Mouse (Mus musculus): ENCODE results near the gene Inca1. TPM values are rescaled to one million over a fixed set of nuclear protein-coding genes. Genes with fewer than 3 reads are reported as not detected.

The Inca1 gene
- total and polyA plus RNA-seq, 3 experiments, result 1.7 to 3.8 (median 3.4) TPM

DNA sequence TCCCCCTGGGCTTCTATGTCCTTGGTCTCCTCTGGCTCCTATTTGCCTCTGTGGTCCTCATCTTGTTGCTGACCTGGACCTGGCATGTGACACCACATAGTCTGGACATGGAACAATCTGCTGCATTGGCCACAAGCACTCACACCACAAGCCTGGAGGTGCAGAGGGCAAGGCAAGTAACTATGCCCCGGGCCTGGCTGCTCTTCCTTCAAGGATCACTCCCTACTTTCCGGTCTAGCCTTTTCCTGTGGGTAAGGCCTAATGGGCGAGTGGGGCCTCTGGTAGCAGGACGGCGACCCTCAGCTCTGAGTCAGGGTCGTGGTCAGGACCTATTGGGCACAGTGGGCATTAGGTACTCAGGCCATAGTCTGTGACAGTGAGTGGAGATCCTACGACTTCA is 58.7 kb downstream of the Inca1 start:
- H3K36me3 ChIP-seq (replicated peaks in 1 of 2; ENCODE audit: control insufficient read depth in 1 of 2, insufficient read depth in 1 of 2, low read length in 1 of 2), result peaks cover 11 to 48% of the 10 kb centered on the region in 2 experiments
- H3K79me2 ChIP-seq (replicated peaks; ENCODE audit: control insufficient read depth, extremely low read depth, insufficient read depth, poor library complexity, severe bottlenecking), result peaks cover 6% of the 10 kb centered on the region; the same call in 1 of the 2 replicates
- in situ Hi-C loops (cut with MboI; ENCODE audit: low pct_ligation_motif_present, low pct_unique_long_range_greater_than_20kb, low sequenced_read_pairs) (no loop called here), dilution Hi-C loops (cut with MboI; ENCODE audit: extremely low pct_ligation_motif_present, extremely low pct_unique_long_range_greater_than_20kb, low sequenced_read_pairs) (no loop called here)
- no peak for TF ChIP-seq MAFK (IDR thresholded peaks at IDR 0.05; ENCODE audit: insufficient replicate concordance, low read length)
- TF ChIP-seq GABPA (IDR thresholded peaks at IDR 0.05; ENCODE audit: insufficient replicate concordance, low read depth, low read length), result no peak
- no peak overlapping the region for H3K27ac ChIP-seq (ENCODE audit: insufficient read depth, low read depth)
- DNase-seq (ENCODE audit: extremely low read depth), result no peak
- H3K9ac ChIP-seq (ENCODE audit: insufficient read depth, low read depth), result no peak overlapping the region
- H3K4me2 ChIP-seq (ENCODE audit: insufficient read depth, low read depth, poor library complexity, severe bottlenecking), result no peak overlapping the region
- H3K9me3 ChIP-seq (replicated peaks; ENCODE audit: low read length), result no peaks in the 10 kb centered on the region
- peaks cover 8 to 13% of the 10 kb centered on the region in 2 experiments for H3K4me1 ChIP-seq (ENCODE audit: control insufficient read depth in 1 of 2, insufficient read depth in 2 of 2)
- H3K27me3 ChIP-seq (replicated peaks), result no peaks in the 10 kb centered on the region
- no peak overlapping the region for H3K4me3 ChIP-seq (replicated peaks in 1 of 3; ENCODE audit: low read depth in 2 of 3, low read length in 2 of 3, poor library complexity in 1 of 3)

DNA sequence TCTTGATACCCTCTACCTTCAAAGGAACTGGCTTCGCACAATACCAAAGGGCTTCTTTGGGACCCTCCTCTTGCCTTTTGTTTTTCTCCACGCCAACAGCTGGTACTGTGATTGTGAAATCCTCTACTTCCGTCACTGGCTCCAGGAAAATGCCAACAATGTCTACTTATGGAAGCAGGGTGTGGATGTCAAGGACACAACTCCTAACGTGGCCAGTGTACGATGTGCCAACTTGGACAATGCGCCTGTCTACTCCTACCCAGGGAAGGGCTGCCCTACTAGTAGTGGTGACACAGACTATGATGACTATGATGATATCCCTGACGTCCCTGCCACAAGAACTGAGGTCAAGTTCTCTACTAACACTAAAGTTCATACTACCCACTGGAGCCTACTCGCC is 60.0 kb downstream of the Inca1 start:
- H3K4me1 ChIP-seq (ENCODE audit: control insufficient read depth in 1 of 2, insufficient read depth in 2 of 2), result peaks cover 0 to 1% of the 10 kb centered on the region in 2 experiments; a peak in 2 of 4 replicates
- DNase-seq (ENCODE audit: extremely low read depth), result no peak
- H3K9ac ChIP-seq (ENCODE audit: insufficient read depth, low read depth), result no peak overlapping the region
- no peak overlapping the region for H3K4me3 ChIP-seq (replicated peaks in 1 of 3; ENCODE audit: low read depth in 2 of 3, low read length in 2 of 3, poor library complexity in 1 of 3)
- no peak for TF ChIP-seq UBTF (IDR thresholded peaks at IDR 0.05; ENCODE audit: low read depth, low read length)
- no peak for TF ChIP-seq HCFC1 (IDR thresholded peaks at IDR 0.05; ENCODE audit: low read depth, low read length)
- no peak for TF ChIP-seq POLR2AphosphoS2 (IDR thresholded peaks at IDR 0.05; ENCODE audit: low read depth, low read length)
- no peak for TF ChIP-seq JUND (conservative IDR thresholded peaks at IDR 0.05; ENCODE audit: low read depth, low read length)
- H3K9me3 ChIP-seq (replicated peaks; ENCODE audit: low read length), result no peaks in the 10 kb centered on the region
- peaks cover 8 to 39% of the 10 kb centered on the region in 2 experiments for H3K36me3 ChIP-seq (replicated peaks in 1 of 2; ENCODE audit: control insufficient read depth in 1 of 2, insufficient read depth in 1 of 2, low read length in 1 of 2)
- no peak overlapping the region for H3K27ac ChIP-seq (ENCODE audit: insufficient read depth, low read depth)
- in situ Hi-C loops (cut with MboI; ENCODE audit: low pct_ligation_motif_present, low pct_unique_long_range_greater_than_20kb, low sequenced_read_pairs), result no loop called here
- H3K4me2 ChIP-seq (ENCODE audit: insufficient read depth, low read depth, poor library complexity, severe bottlenecking), result no peak overlapping the region
- H3K79me2 ChIP-seq (replicated peaks; ENCODE audit: control insufficient read depth, extremely low read depth, insufficient read depth, poor library complexity, severe bottlenecking), result no peaks in the 10 kb centered on the region
- no peaks in the 10 kb centered on the region for H3K27me3 ChIP-seq (replicated peaks)
- dilution Hi-C loops (cut with MboI; ENCODE audit: extremely low pct_ligation_motif_present, extremely low pct_unique_long_range_greater_than_20kb, low sequenced_read_pairs), result no loop called here

DNA sequence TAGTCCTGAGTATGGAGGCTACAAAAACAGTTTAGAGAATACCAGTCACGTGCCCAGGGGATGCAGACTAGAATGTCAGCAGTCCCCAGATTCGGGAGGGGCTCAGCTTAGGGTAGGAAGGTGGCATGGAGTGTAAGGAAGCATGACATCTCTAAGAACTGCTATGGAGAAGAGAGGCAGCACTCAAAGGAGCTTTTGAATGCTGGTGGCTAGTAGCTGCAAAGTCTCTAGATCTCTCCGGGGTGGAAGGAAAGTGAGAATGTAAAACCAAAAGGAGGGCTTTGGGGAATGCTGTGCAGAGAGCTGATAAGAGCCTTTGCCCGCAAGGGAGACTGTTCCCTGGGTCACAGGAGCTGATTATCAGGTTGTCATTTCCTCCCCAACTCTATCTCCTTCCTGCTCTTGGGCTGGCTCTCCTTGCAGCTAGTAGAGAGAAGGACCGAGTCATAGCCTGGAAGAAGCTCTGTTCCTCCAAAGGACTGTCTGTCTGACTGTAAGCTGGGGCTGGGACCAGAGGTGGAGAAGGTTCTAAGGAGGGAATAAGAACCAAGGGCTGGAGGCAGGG is 61.2 kb downstream of the Inca1 start, which contains the start of gene Gp1ba:
Gene Gp1ba (plus strand): TSS at position 409 of the 565 bp plus-strand sequence.
- TF ChIP-seq CHD2 (IDR thresholded peaks at IDR 0.05; ENCODE audit: low read length), result no peak
- TF ChIP-seq ZMIZ1 (IDR thresholded peaks at IDR 0.05; ENCODE audit: low read depth, low read length), result no peak
- no peak for TF ChIP-seq ZC3H11A (IDR thresholded peaks at IDR 0.05; ENCODE audit: low read depth, low read length)
- TF ChIP-seq SIN3A (IDR thresholded peaks at IDR 0.05; ENCODE audit: low read length), result no peak
- no peak for TF ChIP-seq GABPA (IDR thresholded peaks at IDR 0.05; ENCODE audit: insufficient replicate concordance, low read depth, low read length)
- TF ChIP-seq EP300 (IDR thresholded peaks at IDR 0.05; ENCODE audit: low read length), result no peak
- no peak for TF ChIP-seq TCF12 (IDR thresholded peaks at IDR 0.05; ENCODE audit: low read depth, low read length)
- Histone ChIP-seq H3K4me1 (ENCODE audit: control insufficient read depth in 1 of 2, insufficient read depth in 2 of 2) (no peaks in the 10 kb centered on the region), H3K27ac (ENCODE audit: insufficient read depth, low read depth) (no peak within 1 kb of the TSS)

More for the DNA sequence above, 61.2 kb downstream of the Inca1 start, which contains the start of gene Gp1ba:
- Histone ChIP-seq H3K9me3 (replicated peaks; ENCODE audit: low read length) (no peaks in the 10 kb centered on the region), H3K4me3 (replicated peaks in 1 of 3; ENCODE audit: low read depth in 2 of 3, low read length in 2 of 3, poor library complexity in 1 of 3) (no peak within 1 kb of the TSS), H3K9ac (ENCODE audit: insufficient read depth, low read depth) (no peak within 1 kb of the TSS), H3K36me3 (replicated peaks in 1 of 2; ENCODE audit: control insufficient read depth in 1 of 2, insufficient read depth in 1 of 2, low read length in 1 of 2) (peaks cover 0 to 27% of the 10 kb centered on the region in 2 experiments), H3K79me2 (replicated peaks; ENCODE audit: control insufficient read depth, extremely low read depth, insufficient read depth, poor library complexity, severe bottlenecking) (no peaks in the 10 kb centered on the region), H3K27me3 (replicated peaks) (no peaks in the 10 kb centered on the region), H3K4me2 (ENCODE audit: insufficient read depth, low read depth, poor library complexity, severe bottlenecking) (no peak within 1 kb of the TSS)
- in situ Hi-C loops (cut with MboI; ENCODE audit: low pct_ligation_motif_present, low pct_unique_long_range_greater_than_20kb, low sequenced_read_pairs), result no loop called here
- no peak for DNase-seq (ENCODE audit: extremely low read depth)
- dilution Hi-C loops (cut with MboI; ENCODE audit: extremely low pct_ligation_motif_present, extremely low pct_unique_long_range_greater_than_20kb, low sequenced_read_pairs), result no loop called here

Other genes starting within 250 kb of the Inca1 start
Only the 20 nearest of the 23 such genes appear.
- gene Tm4sf5, start 194.9 kb downstream of the Inca1 start, total RNA-seq (2012; rRNA removed), result 3.6 and 5.5 TPM in 2 replicates
- 8.8 and 11.7 TPM in 2 replicates for gene Tm4sf5, start 194.9 kb downstream of the Inca1 start, total RNA-seq (2014; rRNA removed)
- gene Tm4sf5, start 194.9 kb downstream of the Inca1 start, polyA plus RNA-seq (2012; ENCODE audit: insufficient read length, low read depth), result 24.5 and 32.5 TPM in 2 replicates
- gene Vmo1, start 185.5 kb downstream of the Inca1 start, total RNA-seq (2012; rRNA removed), result 0.21 TPM in 1 of 2 replicates, not detected in the other
- 0.70 TPM in 1 of 2 replicates, not detected in the other for gene Vmo1, start 185.5 kb downstream of the Inca1 start, total RNA-seq (2014; rRNA removed)
- gene Vmo1, start 185.5 kb downstream of the Inca1 start, polyA plus RNA-seq (2012; ENCODE audit: insufficient read length, low read depth), result 0.36 and 0.63 TPM in 2 replicates
- gene Gltpd2, start 181.0 kb downstream of the Inca1 start, total RNA-seq (2012; rRNA removed), result not detected in 2 replicates
- gene Gltpd2, start 181.0 kb downstream of the Inca1 start, total RNA-seq (2014; rRNA removed), result not detected in 2 replicates
- gene Gltpd2, start 181.0 kb downstream of the Inca1 start, polyA plus RNA-seq (2012; ENCODE audit: insufficient read length, low read depth), result 0.19 TPM in 1 of 2 replicates, not detected in the other
- gene Psmb6, start 174.8 kb downstream of the Inca1 start, total RNA-seq (2012; rRNA removed), result 921 and 922 TPM in 2 replicates
- gene Psmb6, start 174.8 kb downstream of the Inca1 start, total RNA-seq (2014; rRNA removed), result 749 and 831 TPM in 2 replicates
- 779 and 831 TPM in 2 replicates for gene Psmb6, start 174.8 kb downstream of the Inca1 start, polyA plus RNA-seq (2012; ENCODE audit: insufficient read length, low read depth)
- gene Gm40193, start 167.2 kb downstream of the Inca1 start, total RNA-seq (2012; rRNA removed), result not detected in 2 replicates
- not detected in 2 replicates for gene Gm40193, start 167.2 kb downstream of the Inca1 start, total RNA-seq (2014; rRNA removed)
- not detected in 2 replicates for gene Gm40193, start 167.2 kb downstream of the Inca1 start, polyA plus RNA-seq (2012; ENCODE audit: insufficient read length, low read depth)
- gene Pld2, start 160.1 kb downstream of the Inca1 start, total RNA-seq (2012; rRNA removed), result 4.0 and 4.8 TPM in 2 replicates
- 3.1 and 3.4 TPM in 2 replicates for gene Pld2, start 160.1 kb downstream of the Inca1 start, total RNA-seq (2014; rRNA removed)
- 6.6 and 6.7 TPM in 2 replicates for gene Pld2, start 160.1 kb downstream of the Inca1 start, polyA plus RNA-seq (2012; ENCODE audit: insufficient read length, low read depth)
- gene Mink1, start 137.3 kb downstream of the Inca1 start, total RNA-seq (2012; rRNA removed), result 24.3 and 31.2 TPM in 2 replicates
- 11.6 and 15.0 TPM in 2 replicates for gene Mink1, start 137.3 kb downstream of the Inca1 start, total RNA-seq (2014; rRNA removed)
- 79.8 and 82.8 TPM in 2 replicates for gene Mink1, start 137.3 kb downstream of the Inca1 start, polyA plus RNA-seq (2012; ENCODE audit: insufficient read length, low read depth)
- 0.17 TPM in 1 of 2 replicates, not detected in the other for gene 4930544D05Rik, start 84.3 kb downstream of the Inca1 start, total RNA-seq (2012; rRNA removed)
- gene 4930544D05Rik, start 84.3 kb downstream of the Inca1 start, total RNA-seq (2014; rRNA removed), result not detected in 2 replicates
- not detected in 2 replicates for gene 4930544D05Rik, start 84.3 kb downstream of the Inca1 start, polyA plus RNA-seq (2012; ENCODE audit: insufficient read length, low read depth)
- gene Chrne, start 80.9 kb downstream of the Inca1 start, total RNA-seq (2012; rRNA removed), result not detected in 2 replicates
- gene Chrne, start 80.9 kb downstream of the Inca1 start, total RNA-seq (2014; rRNA removed), result not detected in 2 replicates
- not detected in 2 replicates for gene Chrne, start 80.9 kb downstream of the Inca1 start, polyA plus RNA-seq (2012; ENCODE audit: insufficient read length, low read depth)
- gene Gp1ba, start 61.0 kb downstream of the Inca1 start, total RNA-seq (2012; rRNA removed), result 0.25 TPM in 2 replicates
- not detected in 2 replicates for gene Gp1ba, start 61.0 kb downstream of the Inca1 start, total RNA-seq (2014; rRNA removed)
- 0.84 and 1.1 TPM in 2 replicates for gene Gp1ba, start 61.0 kb downstream of the Inca1 start, polyA plus RNA-seq (2012; ENCODE audit: insufficient read length, low read depth)
- 23.5 and 24.0 TPM in 2 replicates for gene Rnf167, start 52.9 kb downstream of the Inca1 start, total RNA-seq (2012; rRNA removed)
- gene Rnf167, start 52.9 kb downstream of the Inca1 start, total RNA-seq (2014; rRNA removed), result 24.1 and 25.5 TPM in 2 replicates
- 28.0 and 31.7 TPM in 2 replicates for gene Rnf167, start 52.9 kb downstream of the Inca1 start, polyA plus RNA-seq (2012; ENCODE audit: insufficient read length, low read depth)
- gene Slc25a11, start 52.7 kb downstream of the Inca1 start, total RNA-seq (2012; rRNA removed), result 96.9 and 99.0 TPM in 2 replicates
- 121 and 135 TPM in 2 replicates for gene Slc25a11, start 52.7 kb downstream of the Inca1 start, total RNA-seq (2014; rRNA removed)
- gene Slc25a11, start 52.7 kb downstream of the Inca1 start, polyA plus RNA-seq (2012; ENCODE audit: insufficient read length, low read depth), result 127 and 132 TPM in 2 replicates
- 1,045 and 1,143 TPM in 2 replicates for gene Pfn1, start 45.5 kb downstream of the Inca1 start, total RNA-seq (2012; rRNA removed)
- gene Pfn1, start 45.5 kb downstream of the Inca1 start, total RNA-seq (2014; rRNA removed), result 799 and 844 TPM in 2 replicates
- gene Pfn1, start 45.5 kb downstream of the Inca1 start, polyA plus RNA-seq (2012; ENCODE audit: insufficient read length, low read depth), result 2,575 and 2,624 TPM in 2 replicates
- gene Eno3, start 43.0 kb downstream of the Inca1 start, total RNA-seq (2012; rRNA removed), result 11.0 and 11.2 TPM in 2 replicates
- gene Eno3, start 43.0 kb downstream of the Inca1 start, total RNA-seq (2014; rRNA removed), result 22.9 and 23.0 TPM in 2 replicates
- gene Eno3, start 43.0 kb downstream of the Inca1 start, polyA plus RNA-seq (2012; ENCODE audit: insufficient read length, low read depth), result 26.4 and 27.5 TPM in 2 replicates
- 96.3 and 105 TPM in 2 replicates for gene Spag7, start 30.7 kb downstream of the Inca1 start, total RNA-seq (2012; rRNA removed)
- gene Spag7, start 30.7 kb downstream of the Inca1 start, total RNA-seq (2014; rRNA removed), result 86.9 and 93.5 TPM in 2 replicates
- gene Spag7, start 30.7 kb downstream of the Inca1 start, polyA plus RNA-seq (2012; ENCODE audit: insufficient read length, low read depth), result 120 and 161 TPM in 2 replicates
- gene Camta2, start 12.1 kb downstream of the Inca1 start, total RNA-seq (2012; rRNA removed), result 4.0 and 4.9 TPM in 2 replicates
- 0.70 and 1.0 TPM in 2 replicates for gene Camta2, start 12.1 kb downstream of the Inca1 start, total RNA-seq (2014; rRNA removed)
- 13.3 and 17.0 TPM in 2 replicates for gene Camta2, start 12.1 kb downstream of the Inca1 start, polyA plus RNA-seq (2012; ENCODE audit: insufficient read length, low read depth)
- gene Kif1c, start 393 bp upstream of the Inca1 start, total RNA-seq (2012; rRNA removed), result 36.9 and 38.0 TPM in 2 replicates
- 11.0 and 11.6 TPM in 2 replicates for gene Kif1c, start 393 bp upstream of the Inca1 start, total RNA-seq (2014; rRNA removed)
- gene Kif1c, start 393 bp upstream of the Inca1 start, polyA plus RNA-seq (2012; ENCODE audit: insufficient read length, low read depth), result 31.7 and 32.3 TPM in 2 replicates
- gene Zfp3, start 64.1 kb upstream of the Inca1 start, total RNA-seq (2012; rRNA removed), result 3.1 and 3.5 TPM in 2 replicates
- gene Zfp3, start 64.1 kb upstream of the Inca1 start, total RNA-seq (2014; rRNA removed), result 1.7 and 1.9 TPM in 2 replicates
- gene Zfp3, start 64.1 kb upstream of the Inca1 start, polyA plus RNA-seq (2012; ENCODE audit: insufficient read length, low read depth), result 2.0 and 2.5 TPM in 2 replicates
- gene Scimp, start 112.4 kb upstream of the Inca1 start, total RNA-seq (2012; rRNA removed), result 0.17 and 0.30 TPM in 2 replicates
- gene Scimp, start 112.4 kb upstream of the Inca1 start, total RNA-seq (2014; rRNA removed), result 0.21 and 1.2 TPM in 2 replicates
- 0.53 and 0.79 TPM in 2 replicates for gene Scimp, start 112.4 kb upstream of the Inca1 start, polyA plus RNA-seq (2012; ENCODE audit: insufficient read length, low read depth)
- gene Rabep1, start 144.6 kb upstream of the Inca1 start, total RNA-seq (2012; rRNA removed), result 22.3 and 23.8 TPM in 2 replicates
- 26.1 and 33.4 TPM in 2 replicates for gene Rabep1, start 144.6 kb upstream of the Inca1 start, total RNA-seq (2014; rRNA removed)
- gene Rabep1, start 144.6 kb upstream of the Inca1 start, polyA plus RNA-seq (2012; ENCODE audit: insufficient read length, low read depth), result 28.3 and 34.7 TPM in 2 replicates